Mouse (Mus musculus): ENCODE measurements around the gene Zfp14. TPM values are rescaled to one million over a fixed set of nuclear protein-coding genes. Genes with fewer than 3 reads are reported as not detected.

Zfp14 gene
- polyA plus RNA-seq, 1 experiment from 2014 or later = 8.7 TPM

DNA sequence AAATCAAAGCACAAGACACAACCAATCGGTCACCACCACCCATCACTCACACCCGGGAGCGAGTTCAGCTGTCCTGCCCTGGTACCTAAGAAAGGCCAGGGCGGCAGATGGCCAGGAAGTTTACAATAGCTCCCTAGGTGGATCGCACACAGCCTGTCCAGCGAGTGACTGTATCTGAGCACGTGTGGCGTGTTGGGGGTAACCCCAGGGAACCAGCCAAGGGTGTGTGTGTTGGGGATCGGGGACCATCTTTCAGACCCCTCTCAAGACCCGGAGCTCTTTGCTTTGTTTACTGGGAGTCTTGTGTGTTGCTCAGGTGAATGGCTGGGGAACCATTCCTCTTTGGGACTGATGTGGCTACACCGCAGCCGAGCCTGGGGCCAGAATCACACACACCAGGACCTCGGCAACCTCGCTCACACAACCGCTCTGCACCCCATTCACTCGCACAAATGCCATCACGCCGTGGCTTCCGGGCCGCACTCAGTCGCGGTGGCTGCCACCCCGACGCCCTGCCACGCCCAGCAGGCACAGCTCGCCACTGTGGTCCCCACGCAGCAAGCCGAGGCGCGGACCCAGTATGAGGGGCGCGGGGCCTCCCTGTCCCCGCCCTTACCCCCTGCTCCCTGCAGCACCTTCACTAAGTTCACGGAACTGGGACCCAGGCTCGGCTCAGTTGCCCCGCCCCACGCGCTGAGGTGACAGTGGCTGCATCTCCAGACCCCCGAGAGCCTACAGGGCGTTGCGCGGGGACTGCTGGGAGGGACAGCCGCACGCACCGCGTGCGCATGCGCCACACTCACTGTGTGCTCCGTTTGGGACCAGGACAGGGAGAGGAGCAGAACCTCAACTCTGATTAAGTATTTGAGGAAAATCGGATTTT lies 21.2 kb upstream of the Zfp14 start, which contains the start of gene Zfp82:
Gene Zfp82, minus strand, starts transcription at position 755 of the 883 bp plus-strand sequence.
- Histone ChIP-seq H3K9ac (peak within 1 kb of the TSS; percentile 79), H3K4me1 (peaks cover 6% of the 10 kb centered on the region), H3K9me3 (no peaks in the 10 kb centered on the region), H3K36me3 (peaks cover 27% of the 10 kb centered on the region), H3K4me3 (peak within 1 kb of the TSS; percentile 82), H3K27ac (peak within 1 kb of the TSS; percentile 68), H3K27me3 (replicated peaks) (no peaks in the 10 kb centered on the region), H3K4me2 (replicated peaks) (peak within 1 kb of the TSS; percentile 90)
- WGBS = under 1% methylated on average over 50 of the region's 50 CpGs
- peak; percentile 91 for ATAC-seq (ENCODE audit: low FRiP score, low read depth)

DNA sequence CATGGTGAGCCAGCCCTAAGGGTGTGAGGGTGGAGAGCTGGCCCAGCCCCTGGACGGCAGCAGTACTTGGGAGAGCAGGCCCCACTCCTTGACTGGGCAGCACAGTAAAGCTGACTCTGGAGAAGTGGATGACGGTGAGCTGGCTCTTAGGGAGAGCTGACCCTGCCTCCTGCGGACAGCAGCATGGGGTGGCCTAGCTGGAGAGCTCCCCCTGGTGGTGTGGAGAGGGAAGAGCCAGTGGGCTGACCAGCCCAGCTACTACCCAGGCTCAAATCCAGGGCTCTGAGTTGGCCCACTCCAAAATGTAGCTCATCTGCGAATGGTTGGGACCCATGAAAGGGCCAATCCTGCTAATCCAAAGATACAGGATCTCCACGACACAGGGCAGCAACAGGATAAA lies 13.4 kb upstream of the Zfp14 start:
- no peak for ATAC-seq (ENCODE audit: low FRiP score, low read depth)
- Histone ChIP-seq H3K4me2 (replicated peaks) (no peak overlapping the region), H3K4me3 (no peak overlapping the region), H3K9me3 (no peaks in the 10 kb centered on the region), H3K4me1 (no peaks in the 10 kb centered on the region), H3K36me3 (peaks cover 63% of the 10 kb centered on the region), H3K27ac (no peak overlapping the region), H3K27me3 (replicated peaks) (no peaks in the 10 kb centered on the region), H3K9ac (no peak overlapping the region)
- 81% methylated on average over 5 of the region's 5 CpGs for WGBS

DNA sequence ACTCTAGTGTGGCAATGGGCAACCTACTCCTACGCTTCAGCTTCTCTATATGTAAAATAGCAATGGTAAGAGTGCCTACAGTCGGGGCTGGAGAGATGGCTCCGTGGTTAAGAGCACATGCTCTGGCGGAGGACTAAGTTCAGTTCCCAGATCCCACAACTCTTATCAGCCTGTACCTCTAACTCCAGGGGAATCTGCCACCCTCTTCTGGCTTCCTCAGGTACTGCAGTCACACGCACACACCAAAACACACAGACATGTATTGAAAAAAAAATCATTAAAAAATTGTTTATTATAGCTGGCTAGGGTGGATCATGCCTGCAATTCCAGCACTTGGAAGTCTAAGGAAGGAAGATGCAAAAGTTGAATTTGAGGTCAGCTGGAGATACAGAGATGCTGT lies 11.3 kb upstream of the Zfp14 start:
- Histone ChIP-seq H3K36me3 (peaks cover 66% of the 10 kb centered on the region), H3K4me2 (replicated peaks) (no peak overlapping the region), H3K4me3 (no peak overlapping the region), H3K27ac (no peak overlapping the region), H3K9me3 (no peaks in the 10 kb centered on the region), H3K4me1 (no peaks in the 10 kb centered on the region), H3K9ac (no peak overlapping the region), H3K27me3 (replicated peaks) (no peaks in the 10 kb centered on the region)
- ATAC-seq (ENCODE audit: low FRiP score, low read depth) = no peak
- 85% methylated on average over 5 of the region's 5 CpGs for WGBS

DNA sequence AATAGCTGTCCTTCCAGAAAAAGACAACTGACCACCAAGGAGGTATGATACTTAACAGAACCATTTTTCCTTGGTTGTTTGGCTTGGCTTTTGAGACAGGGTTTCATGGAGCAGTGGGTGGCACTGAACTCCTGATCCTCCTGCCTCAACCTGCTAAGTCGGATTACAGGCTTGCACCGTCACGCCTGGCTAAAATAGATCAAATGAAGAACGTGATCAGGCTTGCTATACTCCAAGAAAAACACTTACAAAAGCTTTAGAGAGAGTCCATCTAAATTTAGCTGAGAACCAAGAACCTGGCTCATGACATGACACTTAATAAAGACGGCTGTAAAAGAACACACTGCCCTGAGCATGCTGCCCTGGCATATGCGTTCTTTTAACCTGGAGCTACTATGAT lies 9.2 kb upstream of the Zfp14 start:
- peaks cover 72% of the 10 kb centered on the region for H3K36me3 ChIP-seq
- H3K9me3 ChIP-seq = no peaks in the 10 kb centered on the region
- no peaks in the 10 kb centered on the region for H3K4me1 ChIP-seq
- H3K27me3 ChIP-seq (replicated peaks) = no peaks in the 10 kb centered on the region
- no peak overlapping the region for H3K4me3 ChIP-seq
- no peak for ATAC-seq (ENCODE audit: low FRiP score, low read depth)
- 86% methylated on average over 6 of the region's 6 CpGs for WGBS
- H3K4me2 ChIP-seq (replicated peaks) = no peak overlapping the region
- H3K27ac ChIP-seq = no peak overlapping the region
- H3K9ac ChIP-seq = no peak overlapping the region

DNA sequence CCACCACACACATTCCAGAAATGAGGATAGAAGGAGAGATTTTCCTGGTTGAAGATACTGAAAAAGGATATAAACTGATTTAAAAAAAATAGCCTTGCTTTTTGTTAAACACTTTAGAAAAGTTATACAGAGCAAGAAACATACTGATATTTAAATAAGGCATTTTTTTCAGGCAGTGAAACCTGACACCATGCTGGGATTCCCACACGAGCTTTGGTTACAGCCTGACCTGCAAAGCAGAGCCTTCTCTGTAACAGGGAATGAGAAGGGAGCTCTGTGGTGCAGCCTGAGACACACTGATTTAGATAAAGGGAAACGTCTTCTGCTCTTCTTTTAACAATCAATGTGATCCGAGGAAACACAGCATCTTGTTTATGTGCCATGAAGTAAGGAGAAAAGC lies 2.4 kb upstream of the Zfp14 start:
- Histone ChIP-seq H3K4me1 (peaks cover 10% of the 10 kb centered on the region), H3K9ac (no peak overlapping the region), H3K27ac (no peak overlapping the region), H3K9me3 (no peaks in the 10 kb centered on the region), H3K27me3 (replicated peaks) (no peaks in the 10 kb centered on the region), H3K4me3 (no peak overlapping the region), H3K4me2 (replicated peaks) (no peak overlapping the region), H3K36me3 (peaks cover 31% of the 10 kb centered on the region)
- ATAC-seq (ENCODE audit: low FRiP score, low read depth) = no peak
- 14% methylated on average over 3 of the region's 3 CpGs for WGBS

DNA sequence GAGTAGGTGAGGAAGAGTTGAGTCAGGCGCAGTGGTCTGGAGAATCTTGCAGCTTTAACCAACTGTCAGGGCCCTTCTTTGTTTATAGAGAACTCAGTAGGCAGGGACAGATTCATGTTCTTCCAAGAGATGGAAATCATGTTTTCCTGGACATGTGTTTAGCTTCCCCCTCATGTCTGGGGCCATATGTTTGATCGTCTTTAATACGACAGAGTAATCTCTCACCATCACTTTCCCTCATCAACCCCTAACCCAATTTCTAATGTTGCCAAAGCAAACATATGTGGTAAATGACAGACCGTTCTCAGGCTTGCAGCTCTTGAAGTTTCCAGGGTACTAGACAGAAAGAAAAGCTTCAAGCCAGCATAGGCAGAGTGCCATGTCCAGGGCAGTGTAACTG lies 3.1 kb downstream of the Zfp14 start:
- Histone ChIP-seq H3K4me2 (replicated peaks) (no peak overlapping the region), H3K9me3 (no peaks in the 10 kb centered on the region), H3K27me3 (replicated peaks) (no peaks in the 10 kb centered on the region), H3K4me1 (peaks cover 10% of the 10 kb centered on the region), H3K9ac (no peak overlapping the region), H3K4me3 (no peak overlapping the region), H3K36me3 (peaks cover 4% of the 10 kb centered on the region; the same call in 1 of the 2 replicates), H3K27ac (no peak overlapping the region)
- 95% methylated on average over 4 of the region's 4 CpGs for WGBS
- no peak for ATAC-seq (ENCODE audit: low FRiP score, low read depth)

DNA sequence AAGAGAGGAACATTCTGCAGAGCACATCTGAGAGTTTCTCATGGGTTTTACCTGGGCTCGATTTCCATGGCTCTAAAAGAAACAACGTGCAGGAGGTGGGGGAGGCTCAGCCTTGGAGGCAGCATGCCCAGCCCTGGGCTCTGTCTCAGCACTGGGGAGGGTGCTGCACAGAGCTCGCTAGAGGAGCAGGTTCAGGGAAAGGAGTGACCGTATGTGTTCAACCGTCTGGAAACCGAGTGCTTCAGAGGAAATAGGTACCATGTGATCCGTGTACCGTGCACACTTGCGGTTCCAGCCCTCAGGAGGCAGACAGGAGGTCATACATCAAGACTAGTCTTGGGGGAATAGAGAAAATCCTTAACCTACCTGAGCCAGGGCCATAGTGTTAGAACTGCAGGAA lies 6.8 kb downstream of the Zfp14 start:
- no peaks in the 10 kb centered on the region for H3K9me3 ChIP-seq
- no peak overlapping the region for H3K9ac ChIP-seq
- no peak overlapping the region for H3K27ac ChIP-seq
- H3K4me1 ChIP-seq = no peaks in the 10 kb centered on the region
- no peak for ATAC-seq (ENCODE audit: low FRiP score, low read depth)
- no peaks in the 10 kb centered on the region for H3K27me3 ChIP-seq (replicated peaks)
- peaks cover 7% of the 10 kb centered on the region for H3K36me3 ChIP-seq
- WGBS = 64% methylated on average over 9 of the region's 9 CpGs
- no peak overlapping the region for H3K4me2 ChIP-seq (replicated peaks)
- H3K4me3 ChIP-seq = no peak overlapping the region

DNA sequence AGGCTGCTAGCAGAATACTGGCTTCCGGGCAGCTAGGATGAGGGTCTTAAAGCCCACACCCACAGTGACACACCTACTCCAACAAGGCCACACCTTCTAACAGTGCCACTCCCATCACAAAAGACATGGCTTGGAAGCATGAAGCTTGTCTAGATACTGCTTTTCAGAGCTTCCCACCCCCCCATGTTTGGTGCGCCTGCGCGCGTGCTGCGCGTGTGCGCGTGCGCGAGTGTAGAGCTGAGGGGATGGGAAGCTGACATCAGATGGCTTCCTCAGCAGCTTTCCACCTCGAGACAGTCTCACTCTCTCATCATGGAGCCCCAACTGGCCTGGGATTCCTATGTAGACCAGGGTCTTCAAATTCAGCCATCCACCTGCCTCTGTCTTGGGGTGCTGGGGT lies 16.8 kb downstream of the Zfp14 start:
- 96% methylated on average over 12 of the region's 12 CpGs for WGBS
- Histone ChIP-seq H3K4me2 (replicated peaks) (no peak overlapping the region), H3K27ac (no peak overlapping the region), H3K9ac (no peak overlapping the region), H3K4me1 (no peaks in the 10 kb centered on the region), H3K9me3 (no peaks in the 10 kb centered on the region), H3K36me3 (peaks cover 19% of the 10 kb centered on the region), H3K27me3 (replicated peaks) (no peaks in the 10 kb centered on the region), H3K4me3 (no peak overlapping the region)
- no peak for ATAC-seq (ENCODE audit: low FRiP score, low read depth)

DNA sequence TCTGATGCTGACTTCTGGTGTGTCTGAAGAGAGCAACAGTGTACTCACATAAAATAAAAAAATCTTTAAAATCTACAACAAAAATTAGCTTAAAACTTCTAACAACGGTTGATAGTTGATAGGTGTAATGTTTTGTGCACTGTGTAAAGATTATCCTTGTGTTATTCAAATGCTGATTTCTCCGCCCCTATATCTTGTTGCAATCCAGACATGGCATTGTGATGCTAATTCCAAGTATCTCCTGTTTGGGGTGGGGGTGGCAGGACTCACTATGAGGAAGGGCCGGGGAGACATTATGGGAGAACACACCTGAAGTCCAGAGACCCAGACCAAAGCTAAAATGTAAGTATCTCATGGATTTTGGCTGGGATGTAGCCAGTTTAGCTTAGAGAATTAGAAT lies 19.8 kb downstream of the Zfp14 start:
- no peak overlapping the region for H3K27ac ChIP-seq
- H3K27me3 ChIP-seq (replicated peaks) = no peaks in the 10 kb centered on the region
- H3K9me3 ChIP-seq = no peaks in the 10 kb centered on the region
- peaks cover 13% of the 10 kb centered on the region for H3K36me3 ChIP-seq
- WGBS = 81% methylated on average over 3 of the region's 3 CpGs
- no peak overlapping the region for H3K9ac ChIP-seq
- no peaks in the 10 kb centered on the region for H3K4me1 ChIP-seq
- H3K4me2 ChIP-seq (replicated peaks) = no peak overlapping the region
- ATAC-seq (ENCODE audit: low FRiP score, low read depth) = no peak
- H3K4me3 ChIP-seq = no peak overlapping the region

DNA sequence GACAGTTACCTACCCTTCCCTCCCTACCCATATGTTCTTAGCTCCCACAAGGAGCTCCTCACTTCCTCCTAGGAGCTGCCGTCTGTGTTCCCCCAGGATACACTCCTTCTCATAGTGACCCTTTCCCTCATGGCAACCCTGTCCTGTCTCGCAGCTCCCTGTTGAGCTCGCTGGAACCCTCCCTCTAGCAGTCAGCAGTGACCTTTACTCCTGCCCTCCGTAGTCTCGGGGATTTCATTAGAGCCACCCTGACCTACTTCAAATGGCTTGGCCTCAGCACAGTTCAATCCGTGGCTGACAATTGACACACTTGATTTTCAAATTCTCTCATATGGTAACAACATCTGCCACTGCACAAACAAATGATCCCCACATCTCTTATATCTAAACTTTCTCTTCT lies 20.5 kb downstream of the Zfp14 start:
- Histone ChIP-seq H3K4me1 (no peaks in the 10 kb centered on the region), H3K27ac (no peak overlapping the region), H3K9ac (no peak overlapping the region), H3K27me3 (replicated peaks) (no peaks in the 10 kb centered on the region), H3K4me3 (no peak overlapping the region), H3K4me2 (replicated peaks) (no peak overlapping the region), H3K36me3 (peaks cover 17% of the 10 kb centered on the region; the same call in 1 of the 2 replicates), H3K9me3 (no peaks in the 10 kb centered on the region)
- no peak for ATAC-seq (ENCODE audit: low FRiP score, low read depth)
- WGBS = 46% methylated on average over 6 of the region's 6 CpGs

DNA sequence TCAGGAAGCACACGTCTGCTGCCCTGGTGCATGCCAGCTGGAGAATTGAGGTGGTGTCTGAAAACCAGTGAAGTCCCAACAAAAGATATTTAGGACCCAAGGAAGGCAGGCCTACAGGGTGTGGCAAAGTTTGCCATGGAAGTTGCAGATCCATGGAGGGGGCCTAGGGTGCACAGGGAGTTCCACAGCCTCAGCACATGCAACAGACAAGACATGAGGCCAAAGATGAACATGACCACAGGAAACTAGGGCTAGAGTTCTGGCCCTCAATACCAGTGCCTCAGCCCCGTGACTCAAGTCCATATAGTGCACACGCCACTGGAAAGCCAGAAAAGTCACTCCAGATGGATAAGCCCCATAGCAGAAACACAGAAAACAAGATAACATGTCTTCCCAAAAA lies 22.6 kb downstream of the Zfp14 start:
- no peaks in the 10 kb centered on the region for H3K4me1 ChIP-seq
- no peak for ATAC-seq (ENCODE audit: low FRiP score, low read depth)
- H3K4me2 ChIP-seq (replicated peaks) = no peak overlapping the region
- no peak overlapping the region for H3K4me3 ChIP-seq
- H3K9me3 ChIP-seq = no peaks in the 10 kb centered on the region
- H3K27me3 ChIP-seq (replicated peaks) = no peaks in the 10 kb centered on the region
- H3K27ac ChIP-seq = no peak overlapping the region
- H3K9ac ChIP-seq = no peak overlapping the region
- H3K36me3 ChIP-seq = peaks cover 35% of the 10 kb centered on the region
- WGBS = 85% methylated on average over 3 of the region's 3 CpGs

DNA sequence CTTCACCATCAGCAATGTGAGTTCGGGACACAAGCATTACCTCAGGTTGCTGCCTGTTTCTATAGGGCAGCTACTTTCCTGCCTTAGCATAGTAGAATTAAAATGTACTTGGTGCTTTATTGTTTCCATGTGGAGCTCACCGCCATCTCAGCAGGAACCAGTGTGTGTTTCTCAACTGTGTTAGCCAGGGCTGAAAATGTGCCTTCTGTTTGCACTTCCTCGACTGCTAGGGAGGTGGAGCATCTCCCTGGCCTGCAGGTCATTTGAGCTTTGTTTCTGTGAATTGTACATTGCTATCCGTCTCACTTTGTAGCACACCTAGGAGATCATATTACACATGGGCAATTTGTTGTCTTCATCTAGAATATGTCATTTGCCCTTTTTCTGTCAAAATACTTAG lies 23.8 kb downstream of the Zfp14 start:
- Histone ChIP-seq H3K4me2 (replicated peaks) (no peak overlapping the region), H3K27ac (no peak overlapping the region), H3K27me3 (replicated peaks) (no peaks in the 10 kb centered on the region), H3K9ac (no peak overlapping the region), H3K4me3 (no peak overlapping the region), H3K9me3 (no peaks in the 10 kb centered on the region), H3K4me1 (no peaks in the 10 kb centered on the region), H3K36me3 (peaks cover 48% of the 10 kb centered on the region)
- ATAC-seq (ENCODE audit: low FRiP score, low read depth) = no peak
- WGBS = 78% methylated on average over 4 of the region's 4 CpGs

DNA sequence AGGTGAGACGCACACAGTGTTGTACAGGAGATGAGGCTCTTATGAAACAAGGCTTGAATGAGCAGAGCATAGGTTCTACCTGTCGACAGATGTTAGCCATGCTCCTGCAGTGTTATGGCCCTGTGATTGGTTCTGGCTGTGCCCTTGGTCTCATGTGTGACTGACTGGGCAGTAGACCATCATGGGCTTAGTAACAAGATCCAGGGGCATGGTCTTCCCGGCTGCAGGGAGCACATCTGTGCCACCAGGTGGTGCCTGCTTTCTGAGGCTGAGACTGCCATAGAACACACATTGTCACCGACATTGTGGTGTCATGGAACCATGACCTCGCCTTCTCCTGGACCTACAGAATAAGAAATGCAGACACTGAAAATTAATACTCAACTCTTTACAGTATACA lies 25.8 kb downstream of the Zfp14 start:
- no peak for ATAC-seq (ENCODE audit: low FRiP score, low read depth)
- H3K9me3 ChIP-seq = no peaks in the 10 kb centered on the region
- no peak overlapping the region for H3K27ac ChIP-seq
- H3K4me1 ChIP-seq = no peaks in the 10 kb centered on the region
- no peak overlapping the region for H3K9ac ChIP-seq
- H3K27me3 ChIP-seq (replicated peaks) = no peaks in the 10 kb centered on the region
- H3K4me3 ChIP-seq = no peak overlapping the region
- peaks cover 55% of the 10 kb centered on the region for H3K36me3 ChIP-seq
- WGBS = 86% methylated on average over 5 of the region's 5 CpGs
- no peak overlapping the region for H3K4me2 ChIP-seq (replicated peaks)
